Comparison of ENCODE assay signal across 22 mouse cellular contexts in genomic region chr2:16571169-16571751, GRCm38 (mm10).
DNase-seq lines count a peak whose midpoint lies in the region; ATAC-seq and TF ChIP-seq lines count a peak whose summit lies in the region.
"Had no signal": no experiment of that assay in that cellular context is flagged by ENCODE, and none has a peak within 500 bp of the region (broad histone marks: within the 10 kb centered on the region; RNA-seq: fewer than 3 reads in every experiment).

No protein-coding gene starts in this region.

- H3K36me3 ChIP-seq in forebrain, embryonic 10.5 days (replicated peaks): no peaks in the 10 kb centered on the region
- no peaks in the 10 kb centered on the region for H3K36me3 ChIP-seq in forebrain, postnatal 0 days (ENCODE audit: insufficient read depth)
- no peaks in the 10 kb centered on the region for H3K36me3 ChIP-seq in limb, embryonic 15.5 days
- H3K36me3 ChIP-seq in limb, embryonic 10.5 days: no peaks in the 10 kb centered on the region
- no peaks in the 10 kb centered on the region for H3K36me3 ChIP-seq in embryonic facial prominence, embryonic 10.5 days (replicated peaks)
- no peaks in the 10 kb centered on the region for H3K36me3 ChIP-seq in hindbrain, embryonic 14.5 days (replicated peaks; ENCODE audit: control insufficient read depth, insufficient read depth)
- no peaks in the 10 kb centered on the region for H3K36me3 ChIP-seq in kidney, embryonic 14.5 days (ENCODE audit: control insufficient read depth, insufficient read depth, low read length)
- H3K36me3 ChIP-seq: heart, embryonic 15.5 days; liver, embryonic 13.5 days had no signal

- H3K27ac ChIP-seq in forebrain, embryonic 10.5 days: 0 out of 2 replicates have a peak overlapping the region, but pooled peaks have one; percentile 5
- H3K27ac ChIP-seq in forebrain, postnatal 0 days (ENCODE audit: low read depth, low read length): no peak overlapping the region
- no peak overlapping the region for H3K27ac ChIP-seq in limb, embryonic 15.5 days
- no peak overlapping the region for H3K27ac ChIP-seq in limb, embryonic 10.5 days
- 0 out of 2 replicates have a peak overlapping the region, but pooled peaks have one; percentile 30 for H3K27ac ChIP-seq in embryonic facial prominence, embryonic 10.5 days (replicated peaks)
- H3K27ac ChIP-seq in hindbrain, embryonic 14.5 days: no peak overlapping the region
- H3K27ac ChIP-seq in kidney, embryonic 14.5 days (ENCODE audit: low read depth, low read length): no peak overlapping the region
- H3K27ac ChIP-seq: heart, embryonic 15.5 days; left cerebral cortex, adult 2 months; liver, embryonic 13.5 days; stomach, postnatal 0 days had no signal

- no peak for ATAC-seq in forebrain, postnatal 0 days
- 0 out of 2 replicates have a peak, but pooled peaks have one; percentile 14 for ATAC-seq in limb, embryonic 15.5 days (ENCODE audit: insufficient number of reproducible peaks, low FRiP score, low TSS enrichment, low read depth)
- ATAC-seq in hindbrain, embryonic 14.5 days (ENCODE audit: low FRiP score): peak; percentile 59
- ATAC-seq in kidney, embryonic 14.5 days (ENCODE audit: low FRiP score, low TSS enrichment): no peak
- ATAC-seq: intestine, postnatal 0 days had no signal

- no peak overlapping the region for H3K4me3 ChIP-seq in forebrain, embryonic 10.5 days
- no peak overlapping the region for H3K4me3 ChIP-seq in forebrain, postnatal 0 days (ENCODE audit: low read depth, low read length)
- no peak overlapping the region for H3K4me3 ChIP-seq in limb, embryonic 15.5 days
- no peak overlapping the region for H3K4me3 ChIP-seq in limb, embryonic 10.5 days
- no peak overlapping the region for H3K4me3 ChIP-seq in embryonic facial prominence, embryonic 10.5 days
- no peak overlapping the region for H3K4me3 ChIP-seq in hindbrain, embryonic 14.5 days (replicated peaks; ENCODE audit: low read length)
- H3K4me3 ChIP-seq in kidney, embryonic 14.5 days (ENCODE audit: low read length): no peak overlapping the region
- H3K4me3 ChIP-seq: erythroblast, embryonic 14.5 days; heart, embryonic 15.5 days; left cerebral cortex, adult 2 months; liver, embryonic 13.5 days had no signal

- no peaks in the 10 kb centered on the region for H3K27me3 ChIP-seq in forebrain, embryonic 10.5 days (ENCODE audit: poor library complexity, severe bottlenecking)
- no peaks in the 10 kb centered on the region for H3K27me3 ChIP-seq in forebrain, postnatal 0 days (ENCODE audit: insufficient read depth, low read length)
- H3K27me3 ChIP-seq in limb, embryonic 15.5 days: no peaks in the 10 kb centered on the region
- no peaks in the 10 kb centered on the region for H3K27me3 ChIP-seq in limb, embryonic 10.5 days (ENCODE audit: low read depth, poor library complexity, severe bottlenecking)
- no peaks in the 10 kb centered on the region for H3K27me3 ChIP-seq in embryonic facial prominence, embryonic 10.5 days (replicated peaks; ENCODE audit: low read depth, poor library complexity, severe bottlenecking)
- no peaks in the 10 kb centered on the region for H3K27me3 ChIP-seq in hindbrain, embryonic 14.5 days (ENCODE audit: control insufficient read depth, insufficient read depth, low read length)
- no peaks in the 10 kb centered on the region for H3K27me3 ChIP-seq in kidney, embryonic 14.5 days (ENCODE audit: control insufficient read depth, insufficient read depth, low read length)
- H3K27me3 ChIP-seq: heart, embryonic 15.5 days; liver, embryonic 13.5 days had no signal

- TF ChIP-seq CTCF in forebrain, postnatal 0 days (IDR thresholded peaks at IDR 0.05; ENCODE audit: low read depth): no peak

- H3K9me3 ChIP-seq in forebrain, embryonic 10.5 days: no peaks in the 10 kb centered on the region
- H3K9me3 ChIP-seq in forebrain, postnatal 0 days (ENCODE audit: low read length): no peaks in the 10 kb centered on the region
- no peaks in the 10 kb centered on the region for H3K9me3 ChIP-seq in limb, embryonic 15.5 days
- H3K9me3 ChIP-seq in limb, embryonic 10.5 days (replicated peaks): no peaks in the 10 kb centered on the region
- H3K9me3 ChIP-seq in embryonic facial prominence, embryonic 10.5 days: no peaks in the 10 kb centered on the region
- no peaks in the 10 kb centered on the region for H3K9me3 ChIP-seq in hindbrain, embryonic 14.5 days (ENCODE audit: control insufficient read depth, low read length)
- H3K9me3 ChIP-seq in kidney, embryonic 14.5 days (ENCODE audit: control insufficient read depth, low read length): no peaks in the 10 kb centered on the region
- H3K9me3 ChIP-seq: heart, embryonic 15.5 days; liver, embryonic 13.5 days had no signal

- DNase-seq in forebrain, embryonic 10.5 days (ENCODE audit: extremely low spot score, low spot score): no peak
- DNase-seq in forebrain, postnatal 0 days: no peak
- no peak for DNase-seq in limb, embryonic 10.5 days (ENCODE audit: low spot score)
- no peak for DNase-seq in embryonic facial prominence, embryonic 10.5 days (ENCODE audit: low spot score)
- DNase-seq in hindbrain, embryonic 14.5 days (ENCODE audit: low spot score): no peak
- DNase-seq in gastrocnemius, adult 8-10 months (ENCODE audit: low spot score in 2 of 2): no peak
- DNase-seq: adrenal gland, adult 2 months; cerebellum, adult 2 months; cerebellum, postnatal 36 days; gastrocnemius, postnatal 25 days; liver, embryonic 13.5 days; lung, embryonic 14.5 days; lung, postnatal 4 days; right cerebral cortex, adult 18-20 months; thymus, postnatal 14 days had no signal

- H3K4me2 ChIP-seq in forebrain, postnatal 0 days (ENCODE audit: low read depth): no peak overlapping the region
- no peak overlapping the region for H3K4me2 ChIP-seq in limb, embryonic 15.5 days
- no peak overlapping the region for H3K4me2 ChIP-seq in hindbrain, embryonic 14.5 days (replicated peaks)
- no peak overlapping the region for H3K4me2 ChIP-seq in kidney, embryonic 14.5 days (replicated peaks; ENCODE audit: low read depth, low read length)
- H3K4me2 ChIP-seq: heart, embryonic 15.5 days; liver, embryonic 13.5 days; lung, embryonic 14.5 days had no signal

- 87% methylated on average over 13 of the region's 13 CpGs for WGBS in forebrain, embryonic 10.5 days
- 80% methylated on average over 13 of the region's 13 CpGs for WGBS in forebrain, postnatal 0 days
- 84% methylated on average over 13 of the region's 13 CpGs for WGBS in limb, embryonic 15.5 days
- WGBS in limb, embryonic 10.5 days: 90% methylated on average over 13 of the region's 13 CpGs
- 87% methylated on average over 13 of the region's 13 CpGs for WGBS in embryonic facial prominence, embryonic 10.5 days
- 82% methylated on average over 13 of the region's 13 CpGs for WGBS in hindbrain, embryonic 14.5 days
- 89% methylated on average over 13 of the region's 13 CpGs for WGBS in kidney, embryonic 14.5 days

- no peak overlapping the region for H3K9ac ChIP-seq in forebrain, postnatal 0 days
- no peak overlapping the region for H3K9ac ChIP-seq in limb, embryonic 15.5 days
- no peak overlapping the region for H3K9ac ChIP-seq in hindbrain, embryonic 14.5 days
- no peak overlapping the region for H3K9ac ChIP-seq in kidney, embryonic 14.5 days (ENCODE audit: low read depth, low read length)
- H3K9ac ChIP-seq: heart, embryonic 15.5 days; liver, embryonic 13.5 days; lung, embryonic 14.5 days had no signal

- no peaks in the 10 kb centered on the region for H3K4me1 ChIP-seq in forebrain, embryonic 10.5 days
- no peaks in the 10 kb centered on the region for H3K4me1 ChIP-seq in forebrain, postnatal 0 days (ENCODE audit: insufficient read depth)
- no peaks in the 10 kb centered on the region for H3K4me1 ChIP-seq in limb, embryonic 15.5 days
- H3K4me1 ChIP-seq in limb, embryonic 10.5 days: no peaks in the 10 kb centered on the region
- H3K4me1 ChIP-seq in embryonic facial prominence, embryonic 10.5 days: no peaks in the 10 kb centered on the region
- no peaks in the 10 kb centered on the region for H3K4me1 ChIP-seq in hindbrain, embryonic 14.5 days (replicated peaks; ENCODE audit: control insufficient read depth, insufficient read depth, low read length)
- H3K4me1 ChIP-seq in kidney, embryonic 14.5 days (ENCODE audit: control insufficient read depth, insufficient read depth, low read length): no peaks in the 10 kb centered on the region
- H3K4me1 ChIP-seq: heart, embryonic 15.5 days; liver, embryonic 13.5 days had no signal

Comparison
In these comparisons a context has a peak if more than half of its experiments do, and no peak if none do; other contexts are left out.
1. H3K27ac ChIP-seq: peak in forebrain, embryonic 10.5 days (single experiment) and embryonic facial prominence, embryonic 10.5 days (single experiment); none in forebrain, postnatal 0 days (single experiment), limb, embryonic 15.5 days (single experiment), limb, embryonic 10.5 days (single experiment), hindbrain, embryonic 14.5 days (single experiment) and kidney, embryonic 14.5 days (single experiment).
2. ATAC-seq: peak in limb, embryonic 15.5 days (single experiment) and hindbrain, embryonic 14.5 days (single experiment); none in forebrain, postnatal 0 days (single experiment) and kidney, embryonic 14.5 days (single experiment).